Mouse (Mus musculus): ENCODE data around the gene Fam45a.

The Fam45a gene

GRCm38 (mm10) chr19:60811098-60812035 is at the start of gene Fam45a:
TSS of gene Fam45a (plus strand) at chr19:60811585.
- peak; percentile 89 for DNase-seq (ENCODE audit: low read depth, low spot score)

- DNase-seq (ENCODE audit: low read depth, low spot score): no peak
These were observed 38.0 kb upstream of the Fam45a start for GRCm38 (mm10) chr19:60773366-60773765.

GRCm38 (mm10) chr19:60782034-60782433 is 29.4 kb upstream of the Fam45a start:
- no peak for DNase-seq (ENCODE audit: low read depth, low spot score)

- DNase-seq (ENCODE audit: low read depth, low spot score): no peak
These were observed 26.7 kb upstream of the Fam45a start for GRCm38 (mm10) chr19:60784712-60785111.

GRCm38 (mm10) chr19:60787465-60788150 is 23.8 kb upstream of the Fam45a start:
- no peak for DNase-seq (ENCODE audit: low read depth, low spot score)

- no peak for DNase-seq (ENCODE audit: low read depth, low spot score)
These were observed 23.0 kb upstream of the Fam45a start for GRCm38 (mm10) chr19:60788214-60788960.

- no peak for DNase-seq (ENCODE audit: low read depth, low spot score)
These were observed 21.9 kb upstream of the Fam45a start for GRCm38 (mm10) chr19:60789452-60789851.

- DNase-seq (ENCODE audit: low read depth, low spot score): peak; percentile 37
These were observed 21.4 kb upstream of the Fam45a start for GRCm38 (mm10) chr19:60789919-60790506.

- peak; percentile 92 for DNase-seq (ENCODE audit: low read depth, low spot score)
These were observed 20.7 kb upstream of the Fam45a start, which contains the start of gene Eif3a for GRCm38 (mm10) chr19:60790551-60791161. TSS of gene Eif3a (minus strand) at chr19:60790658.

GRCm38 (mm10) chr19:60791164-60791563 is 20.2 kb upstream of the Fam45a start:
- no peak for DNase-seq (ENCODE audit: low read depth, low spot score)

- no peak for DNase-seq (ENCODE audit: low read depth, low spot score)
These were observed 18.1 kb upstream of the Fam45a start for GRCm38 (mm10) chr19:60793170-60793707.

GRCm38 (mm10) chr19:60795244-60795643 is 16.1 kb upstream of the Fam45a start:
- DNase-seq (ENCODE audit: low read depth, low spot score): no peak

GRCm38 (mm10) chr19:60797415-60797814 is 14.0 kb upstream of the Fam45a start:
- DNase-seq (ENCODE audit: low read depth, low spot score): no peak

GRCm38 (mm10) chr19:60799867-60800569 is 11.4 kb upstream of the Fam45a start:
- no peak for DNase-seq (ENCODE audit: low read depth, low spot score)

- no peak for DNase-seq (ENCODE audit: low read depth, low spot score)
These were observed 6.5 kb upstream of the Fam45a start for GRCm38 (mm10) chr19:60804903-60805302.

GRCm38 (mm10) chr19:60809927-60810326 is 1.5 kb upstream of the Fam45a start:
- DNase-seq (ENCODE audit: low read depth, low spot score): no peak

GRCm38 (mm10) chr19:60812036-60812389 is 628 bp downstream of the Fam45a start:
- no peak for DNase-seq (ENCODE audit: low read depth, low spot score)

- no peak for DNase-seq (ENCODE audit: low read depth, low spot score)
These were observed 1.7 kb downstream of the Fam45a start for GRCm38 (mm10) chr19:60813133-60813532.

GRCm38 (mm10) chr19:60818677-60819076 is 7.3 kb downstream of the Fam45a start:
- no peak for DNase-seq (ENCODE audit: low read depth, low spot score)

- peak; percentile 48 for DNase-seq (ENCODE audit: low read depth, low spot score)
These were observed 26.4 kb downstream of the Fam45a start for GRCm38 (mm10) chr19:60837747-60838146.

Data from embryo, embryonic 11.5 days (tissue).